Mouse (Mus musculus): ENCODE data around the gene Fto. TPM values are rescaled to one million over a fixed set of nuclear protein-coding genes. Genes with fewer than 3 reads are reported as not detected.

Fto gene
- polyA plus RNA-seq, 1 experiment: 151 TPM

DNA sequence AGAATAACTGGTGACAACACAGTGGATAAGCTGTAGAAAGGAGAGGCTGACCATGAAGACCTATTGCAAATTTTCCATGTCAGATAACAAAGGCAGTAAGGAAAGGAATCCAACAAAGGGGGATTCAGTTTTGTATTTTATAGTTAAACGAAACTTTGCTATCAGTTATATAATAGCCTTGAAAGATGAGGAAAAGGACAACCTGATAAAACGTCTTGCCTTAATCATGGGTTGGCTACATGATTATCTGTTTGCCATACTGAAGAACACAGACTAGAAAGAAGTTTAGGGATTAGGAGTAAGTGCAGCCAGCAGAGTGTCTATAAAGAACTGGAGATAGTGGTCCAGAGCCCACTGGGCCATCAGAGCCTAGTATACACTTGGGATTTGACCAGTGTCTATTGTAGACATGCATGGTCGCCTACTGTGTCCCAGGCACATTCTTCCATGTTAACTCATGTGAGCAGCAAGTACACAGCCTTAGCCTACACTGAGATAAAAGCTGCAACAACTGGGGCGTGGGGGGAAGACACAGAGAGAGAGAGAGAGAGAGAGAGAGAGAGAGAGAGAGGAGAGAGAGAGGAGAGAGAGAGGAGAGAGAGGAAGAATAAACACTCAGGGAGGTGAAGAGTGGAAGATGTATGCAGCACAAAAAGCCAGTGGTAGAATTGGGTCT is 192.8 kb downstream of the Fto start:
- Histone ChIP-seq H3K4me1 (ENCODE audit: control insufficient read depth, insufficient read depth, low read length) (peaks cover 44% of the 10 kb centered on the region), H3K27me3 (ENCODE audit: control insufficient read depth, insufficient read depth, low read length) (no peaks in the 10 kb centered on the region), H3K27ac (ENCODE audit: insufficient read depth, low read length) (no peak overlapping the region), H3K4me3 (replicated peaks; ENCODE audit: insufficient read depth, low read depth, low read length) (no peak overlapping the region)
- no peak for DNase-seq
- TF ChIP-seq CTCF (IDR thresholded peaks at IDR 0.05; ENCODE audit: borderline replicate concordance, insufficient read depth, low read depth, low read length): no peak
- TF ChIP-seq POLR2A (IDR thresholded peaks at IDR 0.05; ENCODE audit: borderline replicate concordance, insufficient read depth, low read length): no peak
- WGBS: 95% methylated on average over 4 of the region's 4 CpGs

DNA sequence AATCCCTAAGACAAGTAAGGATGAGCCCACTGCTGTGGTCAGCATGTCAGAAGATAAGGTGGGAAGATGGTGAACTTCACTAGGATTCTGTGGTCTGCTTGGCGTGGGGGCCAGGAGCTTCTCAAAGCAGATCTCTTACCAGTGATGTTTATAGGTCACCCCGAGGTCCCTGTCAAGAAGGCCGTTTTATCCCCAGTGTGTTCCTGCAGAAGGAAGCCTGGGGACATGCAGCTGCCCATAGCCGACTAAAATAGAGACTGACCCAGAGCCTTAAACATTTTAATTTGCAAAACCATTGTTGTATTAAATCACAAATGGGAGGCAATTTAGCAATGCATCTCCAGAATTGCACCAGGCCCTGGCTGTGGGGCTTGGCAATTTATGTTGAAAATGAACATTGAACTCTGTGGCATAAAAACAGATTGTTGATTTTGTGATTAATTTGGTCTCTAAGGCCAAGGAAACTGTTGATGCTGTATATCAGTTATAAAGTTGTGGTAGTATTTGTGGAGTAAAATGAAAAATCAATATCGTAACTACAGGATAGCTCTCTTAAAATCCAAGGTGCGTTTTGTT is 193.4 kb downstream of the Fto start:
- H3K27me3 ChIP-seq (ENCODE audit: control insufficient read depth, insufficient read depth, low read length): no peaks in the 10 kb centered on the region
- 91% methylated on average over 6 of the region's 6 CpGs for WGBS
- TF ChIP-seq CTCF (IDR thresholded peaks at IDR 0.05; ENCODE audit: borderline replicate concordance, insufficient read depth, low read depth, low read length): no peak
- no peak for TF ChIP-seq POLR2A (IDR thresholded peaks at IDR 0.05; ENCODE audit: borderline replicate concordance, insufficient read depth, low read length)
- peaks cover 40% of the 10 kb centered on the region for H3K4me1 ChIP-seq (ENCODE audit: control insufficient read depth, insufficient read depth, low read length)
- no peak overlapping the region for H3K4me3 ChIP-seq (replicated peaks; ENCODE audit: insufficient read depth, low read depth, low read length)
- no peak for DNase-seq
- H3K27ac ChIP-seq (ENCODE audit: insufficient read depth, low read length): no peak overlapping the region

- Histone ChIP-seq H3K27ac (ENCODE audit: insufficient read depth, low read length) (no peak overlapping the region), H3K27me3 (ENCODE audit: control insufficient read depth, insufficient read depth, low read length) (no peaks in the 10 kb centered on the region), H3K4me1 (ENCODE audit: control insufficient read depth, insufficient read depth, low read length) (peaks cover 33% of the 10 kb centered on the region), H3K4me3 (replicated peaks; ENCODE audit: insufficient read depth, low read depth, low read length) (no peak overlapping the region)
- no peak for DNase-seq
- WGBS: 78% methylated on average over 7 of the region's 7 CpGs
- no peak for TF ChIP-seq CTCF (IDR thresholded peaks at IDR 0.05; ENCODE audit: borderline replicate concordance, insufficient read depth, low read depth, low read length)
- no peak for TF ChIP-seq POLR2A (IDR thresholded peaks at IDR 0.05; ENCODE audit: borderline replicate concordance, insufficient read depth, low read length)
Measured at GRCm38 (mm10) chr8:91507681-91508097, 194.4 kb downstream of the Fto start.

DNA sequence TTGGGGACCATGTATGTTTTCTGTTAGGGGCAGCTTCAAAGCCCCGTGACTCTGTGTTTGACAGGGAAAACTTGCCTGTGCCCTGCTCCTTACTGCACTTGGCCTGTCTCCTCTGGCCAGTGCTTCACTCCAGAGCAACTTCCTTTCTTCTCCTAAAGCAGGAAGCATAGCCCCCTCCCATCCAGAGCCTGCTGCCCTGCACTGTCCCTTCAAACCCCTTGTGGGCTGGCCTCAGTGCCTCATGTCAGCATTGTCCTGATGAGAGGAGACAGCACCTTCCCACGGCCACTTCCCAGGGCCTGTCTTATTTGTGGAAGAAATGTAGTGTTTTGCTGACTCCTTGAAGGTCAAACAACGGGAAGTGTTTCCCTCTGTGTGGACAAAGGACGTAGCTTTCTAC is 195.0 kb downstream of the Fto start:
- 86% methylated on average over 4 of the region's 4 CpGs for WGBS
- Histone ChIP-seq H3K4me3 (replicated peaks; ENCODE audit: insufficient read depth, low read depth, low read length) (no peak overlapping the region), H3K27ac (ENCODE audit: insufficient read depth, low read length) (no peak overlapping the region), H3K4me1 (ENCODE audit: control insufficient read depth, insufficient read depth, low read length) (peaks cover 29% of the 10 kb centered on the region), H3K27me3 (ENCODE audit: control insufficient read depth, insufficient read depth, low read length) (no peaks in the 10 kb centered on the region)
- DNase-seq: no peak
- no peak for TF ChIP-seq POLR2A (IDR thresholded peaks at IDR 0.05; ENCODE audit: borderline replicate concordance, insufficient read depth, low read length)
- TF ChIP-seq CTCF (IDR thresholded peaks at IDR 0.05; ENCODE audit: borderline replicate concordance, insufficient read depth, low read depth, low read length): no peak

GRCm38 (mm10) chr8:91509206-91509899 is 196.0 kb downstream of the Fto start:
- TF ChIP-seq POLR2A (IDR thresholded peaks at IDR 0.05; ENCODE audit: borderline replicate concordance, insufficient read depth, low read length) (no peak), CTCF (IDR thresholded peaks at IDR 0.05; ENCODE audit: borderline replicate concordance, insufficient read depth, low read depth, low read length) (no peak)
- Histone ChIP-seq H3K4me1 (ENCODE audit: control insufficient read depth, insufficient read depth, low read length) (peaks cover 18% of the 10 kb centered on the region), H3K4me3 (replicated peaks; ENCODE audit: insufficient read depth, low read depth, low read length) (no peak overlapping the region), H3K27me3 (ENCODE audit: control insufficient read depth, insufficient read depth, low read length) (no peaks in the 10 kb centered on the region), H3K27ac (ENCODE audit: insufficient read depth, low read length) (no peak overlapping the region)
- 84% methylated on average over 8 of the region's 8 CpGs for WGBS
- no peak for DNase-seq

DNA sequence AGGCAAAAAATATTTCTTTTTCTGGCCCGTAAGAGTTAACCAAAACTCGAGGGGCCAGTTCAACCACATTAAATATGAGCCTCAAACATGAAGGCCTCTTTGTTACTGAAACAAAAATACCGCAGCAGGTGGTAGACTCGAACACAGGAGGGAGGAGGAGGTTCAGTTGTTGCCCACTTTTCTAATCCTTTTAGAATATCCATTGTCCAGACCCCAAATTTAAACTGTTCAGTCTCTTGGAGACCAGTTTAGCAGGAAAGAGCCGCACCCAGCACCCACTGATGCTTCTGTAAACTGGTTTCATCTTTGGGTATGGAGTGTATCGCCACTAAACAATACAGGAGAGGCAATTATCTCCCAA is 196.6 kb downstream of the Fto start:
- no peak overlapping the region for H3K4me3 ChIP-seq (replicated peaks; ENCODE audit: insufficient read depth, low read depth, low read length)
- no peak for DNase-seq
- H3K27ac ChIP-seq (ENCODE audit: insufficient read depth, low read length): no peak overlapping the region
- peaks cover 13% of the 10 kb centered on the region for H3K4me1 ChIP-seq (ENCODE audit: control insufficient read depth, insufficient read depth, low read length)
- 84% methylated on average over 6 of the region's 6 CpGs for WGBS
- no peaks in the 10 kb centered on the region for H3K27me3 ChIP-seq (ENCODE audit: control insufficient read depth, insufficient read depth, low read length)
- no peak for TF ChIP-seq POLR2A (IDR thresholded peaks at IDR 0.05; ENCODE audit: borderline replicate concordance, insufficient read depth, low read length)
- no peak for TF ChIP-seq CTCF (IDR thresholded peaks at IDR 0.05; ENCODE audit: borderline replicate concordance, insufficient read depth, low read depth, low read length)

DNA sequence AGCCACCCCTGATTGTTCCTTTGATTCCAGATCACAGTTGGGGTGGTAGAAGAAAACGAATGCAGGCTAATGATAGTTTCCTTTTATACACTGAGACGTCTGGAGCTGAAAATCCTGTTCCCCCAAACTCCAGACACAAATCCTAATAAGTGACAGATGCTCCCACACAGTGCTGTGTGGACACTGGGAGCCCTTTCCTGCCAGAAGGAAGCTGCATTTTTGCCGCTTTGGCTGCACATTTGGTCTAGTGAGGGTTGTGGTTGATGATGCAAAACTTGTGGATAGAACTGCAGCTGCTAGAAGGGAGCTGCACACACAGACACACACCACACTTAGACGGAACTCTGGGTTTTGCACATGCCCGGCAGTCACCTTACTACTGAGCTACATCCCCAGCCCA is 197.4 kb downstream of the Fto start:
- whole genome bisulfite sequencing: 59% methylated on average over 5 of the region's 5 CpGs
- TF ChIP-seq POLR2A (IDR thresholded peaks at IDR 0.05; ENCODE audit: borderline replicate concordance, insufficient read depth, low read length) (no peak), CTCF (IDR thresholded peaks at IDR 0.05; ENCODE audit: borderline replicate concordance, insufficient read depth, low read depth, low read length) (no peak)
- Histone ChIP-seq H3K27me3 (ENCODE audit: control insufficient read depth, insufficient read depth, low read length) (no peaks in the 10 kb centered on the region), H3K4me3 (replicated peaks; ENCODE audit: insufficient read depth, low read depth, low read length) (no peak overlapping the region), H3K27ac (ENCODE audit: insufficient read depth, low read length) (no peak overlapping the region), H3K4me1 (ENCODE audit: control insufficient read depth, insufficient read depth, low read length) (peaks cover 7% of the 10 kb centered on the region)
- DNase-seq: no peak

GRCm38 (mm10) chr8:91511943-91512342 is 198.6 kb downstream of the Fto start:
- WGBS: 94% methylated on average over 4 of the region's 4 CpGs
- TF ChIP-seq POLR2A (IDR thresholded peaks at IDR 0.05; ENCODE audit: borderline replicate concordance, insufficient read depth, low read length): no peak
- no peak for TF ChIP-seq CTCF (IDR thresholded peaks at IDR 0.05; ENCODE audit: borderline replicate concordance, insufficient read depth, low read depth, low read length)
- H3K4me1 ChIP-seq (ENCODE audit: control insufficient read depth, insufficient read depth, low read length): peaks cover 6% of the 10 kb centered on the region
- no peak for DNase-seq
- no peak overlapping the region for H3K4me3 ChIP-seq (replicated peaks; ENCODE audit: insufficient read depth, low read depth, low read length)
- no peak overlapping the region for H3K27ac ChIP-seq (ENCODE audit: insufficient read depth, low read length)
- H3K27me3 ChIP-seq (ENCODE audit: control insufficient read depth, insufficient read depth, low read length): no peaks in the 10 kb centered on the region
